Mouse (Mus musculus): ENCODE results near the gene Gbp5.
"Not testable (repeated sequence)": the region's sequence is repeated elsewhere in the genome, so short reads cannot be mapped to it uniquely, and the experiment has no call there.

Gene Gbp5

GRCm38 (mm10) chr3:142530087-142530953 lies 36.5 kb downstream of the Gbp5 start, which contains the start of gene Gbp7:
Gbp7 (plus strand) TSS chr3:142530342.
- in situ Hi-C loops (cut with MboI; ENCODE audit: low pct_unique_long_range_greater_than_20kb in 1 of 2, low sequenced_read_pairs in 2 of 2, unreplicated experiment in 1 of 2), result no loop called here

- in situ Hi-C loops (cut with MboI; ENCODE audit: low pct_unique_long_range_greater_than_20kb in 1 of 2, low sequenced_read_pairs in 2 of 2, unreplicated experiment in 1 of 2), result no loop called here
These were observed 37.8 kb downstream of the Gbp5 start for GRCm38 (mm10) chr3:142531595-142531994.

GRCm38 (mm10) chr3:142533185-142533584 lies 39.4 kb downstream of the Gbp5 start:
- in situ Hi-C loops (cut with MboI; ENCODE audit: low pct_unique_long_range_greater_than_20kb in 1 of 2, low sequenced_read_pairs in 2 of 2, unreplicated experiment in 1 of 2), result no loop called here

- in situ Hi-C loops (cut with MboI; ENCODE audit: low pct_unique_long_range_greater_than_20kb in 1 of 2, low sequenced_read_pairs in 2 of 2, unreplicated experiment in 1 of 2), result no loop called here
These were observed 41.9 kb downstream of the Gbp5 start for GRCm38 (mm10) chr3:142535667-142536066.

GRCm38 (mm10) chr3:142541391-142541790 lies 47.6 kb downstream of the Gbp5 start:
- in situ Hi-C loops (cut with MboI; ENCODE audit: low pct_unique_long_range_greater_than_20kb in 1 of 2, low sequenced_read_pairs in 2 of 2, unreplicated experiment in 1 of 2), result no loop called here

- in situ Hi-C loops (cut with MboI; ENCODE audit: low pct_unique_long_range_greater_than_20kb in 1 of 2, low sequenced_read_pairs in 2 of 2, unreplicated experiment in 1 of 2), result not testable (repeated sequence)
These were observed 49.0 kb downstream of the Gbp5 start for GRCm38 (mm10) chr3:142542776-142543175.

- in situ Hi-C loops (cut with MboI; ENCODE audit: low pct_unique_long_range_greater_than_20kb in 1 of 2, low sequenced_read_pairs in 2 of 2, unreplicated experiment in 1 of 2), result no loop called here
These were observed 52.9 kb downstream of the Gbp5 start for GRCm38 (mm10) chr3:142546690-142547089.

GRCm38 (mm10) chr3:142550052-142550676 lies 56.4 kb downstream of the Gbp5 start:
- in situ Hi-C loops (cut with MboI; ENCODE audit: low pct_unique_long_range_greater_than_20kb in 1 of 2, low sequenced_read_pairs in 2 of 2, unreplicated experiment in 1 of 2), result no loop called here

- in situ Hi-C loops (cut with MboI; ENCODE audit: low pct_unique_long_range_greater_than_20kb in 1 of 2, low sequenced_read_pairs in 2 of 2, unreplicated experiment in 1 of 2), result no loop called here
These were observed 60.8 kb downstream of the Gbp5 start for GRCm38 (mm10) chr3:142554601-142555000.

GRCm38 (mm10) chr3:142555623-142556022 lies 61.8 kb downstream of the Gbp5 start:
- in situ Hi-C loops (cut with MboI; ENCODE audit: low pct_unique_long_range_greater_than_20kb in 1 of 2, low sequenced_read_pairs in 2 of 2, unreplicated experiment in 1 of 2), result no loop called here

- in situ Hi-C loops (cut with MboI; ENCODE audit: low pct_unique_long_range_greater_than_20kb in 1 of 2, low sequenced_read_pairs in 2 of 2, unreplicated experiment in 1 of 2), result no loop called here
These were observed 66.0 kb downstream of the Gbp5 start, which contains the start of gene Gbp3 for GRCm38 (mm10) chr3:142559632-142560228. Gbp3 (plus strand) TSS chr3:142560026.

GRCm38 (mm10) chr3:142560296-142560948 lies 66.6 kb downstream of the Gbp5 start:
- in situ Hi-C loops (cut with MboI; ENCODE audit: low pct_unique_long_range_greater_than_20kb in 1 of 2, low sequenced_read_pairs in 2 of 2, unreplicated experiment in 1 of 2), result no loop called here

- in situ Hi-C loops (cut with MboI; ENCODE audit: low pct_unique_long_range_greater_than_20kb in 1 of 2, low sequenced_read_pairs in 2 of 2, unreplicated experiment in 1 of 2), result no loop called here
These were observed 67.4 kb downstream of the Gbp5 start for GRCm38 (mm10) chr3:142561045-142561646.

GRCm38 (mm10) chr3:142561666-142562065 lies 67.9 kb downstream of the Gbp5 start:
- in situ Hi-C loops (cut with MboI; ENCODE audit: low pct_unique_long_range_greater_than_20kb in 1 of 2, low sequenced_read_pairs in 2 of 2, unreplicated experiment in 1 of 2), result no loop called here

GRCm38 (mm10) chr3:142567490-142567889 lies 73.7 kb downstream of the Gbp5 start:
- in situ Hi-C loops (cut with MboI; ENCODE audit: low pct_unique_long_range_greater_than_20kb in 1 of 2, low sequenced_read_pairs in 2 of 2, unreplicated experiment in 1 of 2), result not testable (repeated sequence)

- in situ Hi-C loops (cut with MboI; ENCODE audit: low pct_unique_long_range_greater_than_20kb in 1 of 2, low sequenced_read_pairs in 2 of 2, unreplicated experiment in 1 of 2), result no loop called here
These were observed 77.0 kb downstream of the Gbp5 start for GRCm38 (mm10) chr3:142570738-142571137.
